Mouse (Mus musculus) megakaryocyte, embryonic 14.5 days (primary cell): Measurements from ENCODE around the gene Hdgfl3. TPM values are rescaled to one million over a fixed set of nuclear protein-coding genes. Genes with fewer than 3 reads are reported as not detected.

Source experiments
- H3K27me3 ChIP-seq: replicated peaks from 2 replicates; pipeline ENCODE3; 2012; ENCODE audit warnings: inconsistent platforms
- H3K36me3 ChIP-seq: replicated peaks from 2 replicates; pipeline ENCODE3; 2012; ENCODE audit warnings: low read length, inconsistent platforms, mixed read lengths
- H3K4me1 ChIP-seq: 2 replicates; pipeline ENCODE4 v1.6.1; 2012; ENCODE audit warnings: inconsistent platforms
- H3K4me3 ChIP-seq: replicated peaks from 2 replicates; pipeline ENCODE3; 2012; ENCODE audit warnings: moderate library complexity, mild to moderate bottlenecking, inconsistent platforms
- H3K9me3 ChIP-seq: 2 replicates; pipeline ENCODE4 v1.6.1; 2012; ENCODE audit warnings: inconsistent platforms
- FLI1 ChIP-seq: IDR thresholded peaks from 2 replicates; pipeline ENCODE4 v1.6.1; 2012; ENCODE audit warnings: low read length, inconsistent platforms, mixed read lengths
- GATA1 ChIP-seq: IDR thresholded peaks from 3 replicates; pipeline ENCODE4 v1.6.1; 2012; ENCODE audit warnings: mixed read lengths, low read length, inconsistent platforms, borderline replicate concordance
- polyA plus RNA-seq: library from polyadenylated mRNA; stranded (reverse); fragments of >175 nt; gene quantifications from 2 replicates; pipeline ENCODE4 v1.2.3, GENCODE M21; 2012; ENCODE audit warnings: low replicate concordance; ENCODE audit not compliant: insufficient read depth

Hdgfl3 gene
- polyA plus RNA-seq, 1 experiment: not detected

GRCm38 (mm10) chr7:81860071-81860470 is 74.2 kb downstream of the Hdgfl3 start:
- Histone ChIP-seq H3K4me3 (peak overlapping the region; percentile 92), H3K4me1 (peaks cover 73% of the 10 kb centered on the region), H3K9me3 (no peaks in the 10 kb centered on the region), H3K36me3 (peaks cover 4% of the 10 kb centered on the region), H3K27me3 (peaks cover 54% of the 10 kb centered on the region)
- TF ChIP-seq GATA1: no peak
- no peak for TF ChIP-seq FLI1

- Histone ChIP-seq H3K27me3 (peaks cover 54% of the 10 kb centered on the region), H3K9me3 (no peaks in the 10 kb centered on the region), H3K36me3 (no peaks in the 10 kb centered on the region), H3K4me1 (peaks cover 75% of the 10 kb centered on the region), H3K4me3 (peak within 1 kb of the TSS; percentile 92)
- TF ChIP-seq GATA1: no peak
- no peak for TF ChIP-seq FLI1
Observed at GRCm38 (mm10) chr7:81858968-81859721, 75.1 kb downstream of the Hdgfl3 start, which contains the start of gene Tm6sf1. TSS of gene Tm6sf1 (plus strand) at chr7:81859001.

DNA sequence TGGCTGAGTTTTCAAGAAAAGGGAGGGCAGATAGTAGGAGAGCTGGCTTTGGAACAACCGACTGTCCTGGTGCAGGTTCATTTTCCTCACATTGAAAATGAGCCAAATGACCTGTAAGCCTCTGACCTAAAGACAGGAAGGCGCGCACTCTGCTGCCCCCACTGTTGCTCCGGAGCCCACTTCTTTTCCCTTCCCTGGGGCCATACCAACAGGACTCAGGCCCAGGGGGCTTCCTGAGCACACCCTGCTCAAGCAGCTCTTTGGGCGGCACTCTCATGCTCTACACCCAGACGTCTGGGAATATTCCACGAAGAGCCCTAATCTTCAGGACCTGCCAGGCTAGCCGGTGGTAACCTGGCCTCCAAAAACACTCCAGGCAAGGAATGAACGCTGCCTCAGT is 76.0 kb downstream of the Hdgfl3 start:
- Histone ChIP-seq H3K9me3 (no peaks in the 10 kb centered on the region), H3K27me3 (peaks cover 54% of the 10 kb centered on the region), H3K36me3 (no peaks in the 10 kb centered on the region), H3K4me3 (peak overlapping the region; percentile 92), H3K4me1 (peaks cover 70% of the 10 kb centered on the region)
- TF ChIP-seq GATA1 (no peak), FLI1 (no peak)

- TF ChIP-seq GATA1 (no peak), FLI1 (no peak)
- H3K4me1 ChIP-seq: peaks cover 50% of the 10 kb centered on the region
- peaks cover 48% of the 10 kb centered on the region for H3K27me3 ChIP-seq
- H3K9me3 ChIP-seq: no peaks in the 10 kb centered on the region
- no peaks in the 10 kb centered on the region for H3K36me3 ChIP-seq
- H3K4me3 ChIP-seq: peak overlapping the region; percentile 25
Observed at GRCm38 (mm10) chr7:81856221-81856620, 78.1 kb downstream of the Hdgfl3 start.

DNA sequence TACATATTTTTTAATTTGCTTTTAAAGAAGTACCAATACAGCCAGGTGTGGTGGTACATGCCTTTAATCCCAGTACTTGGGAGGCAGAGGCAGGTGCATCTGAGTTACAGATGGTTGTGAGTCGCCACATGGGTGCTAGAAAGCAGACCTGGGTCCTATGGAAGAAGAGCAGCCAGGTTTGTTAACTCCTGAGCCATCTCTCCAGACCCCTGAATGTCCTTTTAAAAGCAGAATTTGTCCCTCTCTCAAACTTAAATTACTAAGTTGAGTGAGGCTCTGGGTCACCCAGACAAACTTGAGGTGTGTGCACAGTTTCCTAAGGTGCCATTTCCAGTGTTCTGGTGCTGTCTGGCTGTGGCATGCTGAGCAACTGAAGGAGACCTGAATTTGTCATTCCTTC is 78.6 kb downstream of the Hdgfl3 start, which contains the start of gene Gm10160:
Gene Gm10160 (minus strand): TSS at position 101 of the 400 bp plus-strand sequence.
- peaks cover 45% of the 10 kb centered on the region for H3K4me1 ChIP-seq
- no peaks in the 10 kb centered on the region for H3K9me3 ChIP-seq
- no peak for TF ChIP-seq FLI1
- no peak for TF ChIP-seq GATA1
- H3K4me3 ChIP-seq: peak within 1 kb of the TSS; percentile 25
- peaks cover 48% of the 10 kb centered on the region for H3K27me3 ChIP-seq
- no peaks in the 10 kb centered on the region for H3K36me3 ChIP-seq

DNA sequence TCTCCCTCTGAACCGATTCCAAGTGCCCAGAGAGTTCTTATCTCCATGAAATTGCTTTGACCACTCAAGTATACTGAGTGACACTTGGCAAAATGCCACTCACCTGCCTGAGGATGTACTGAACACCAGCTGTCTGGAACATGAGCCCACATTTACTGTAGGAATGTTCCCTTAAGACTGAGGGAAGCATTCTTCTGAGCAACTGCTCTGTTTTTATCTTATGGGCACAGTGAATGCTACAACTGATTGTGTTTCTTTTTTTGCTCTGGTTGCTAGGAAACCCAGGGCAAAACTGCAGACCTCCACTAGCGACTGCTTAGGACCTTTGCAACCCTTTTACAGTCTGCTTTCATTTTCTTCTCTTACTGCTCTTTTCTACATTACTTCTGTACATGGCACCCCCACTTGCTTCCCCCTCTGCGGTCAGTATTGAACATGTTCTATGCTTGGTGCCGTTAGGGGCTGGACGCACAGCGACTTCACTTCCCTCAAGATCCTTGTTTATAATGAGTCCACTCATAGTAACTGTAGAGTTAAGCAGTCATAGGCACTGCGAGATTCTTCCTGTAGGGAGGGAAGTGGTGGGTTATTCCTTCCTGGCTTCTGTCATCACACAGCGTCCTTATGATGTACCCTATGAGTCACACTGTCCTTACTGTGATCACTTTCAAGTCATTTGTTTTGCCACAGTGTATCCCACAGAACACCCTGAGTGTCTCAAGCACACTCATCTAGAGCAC is 79.5 kb downstream of the Hdgfl3 start:
- TF ChIP-seq GATA1 (no peak), FLI1 (no peak)
- H3K36me3 ChIP-seq: no peaks in the 10 kb centered on the region
- peak overlapping the region; percentile 51 for H3K4me3 ChIP-seq
- no peaks in the 10 kb centered on the region for H3K9me3 ChIP-seq
- H3K4me1 ChIP-seq: peaks cover 42% of the 10 kb centered on the region
- H3K27me3 ChIP-seq: peaks cover 42% of the 10 kb centered on the region

DNA sequence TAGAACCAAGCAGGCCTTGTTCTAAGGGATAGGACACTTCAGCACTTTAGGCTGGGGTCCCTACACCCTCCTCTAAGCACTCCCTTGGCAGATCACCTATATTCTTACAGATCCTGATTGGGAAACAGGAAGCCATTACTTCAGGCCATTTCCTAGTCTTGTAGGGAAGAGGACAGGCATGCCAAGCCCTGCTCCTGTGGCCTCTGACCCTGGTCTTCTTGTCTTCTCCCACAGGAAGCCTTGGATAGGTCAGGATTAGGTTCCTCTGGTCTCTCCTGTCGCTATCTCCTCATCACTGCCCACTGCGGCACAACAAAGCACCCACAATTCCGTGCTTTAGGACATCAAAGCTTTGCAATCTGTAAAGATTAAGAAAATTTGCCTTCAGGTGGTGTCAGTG is 82.6 kb downstream of the Hdgfl3 start:
- H3K27me3 ChIP-seq: peaks cover 20% of the 10 kb centered on the region

GRCm38 (mm10) chr7:81850171-81850570 is 84.1 kb downstream of the Hdgfl3 start:
- TF ChIP-seq FLI1 (no peak), GATA1 (no peak)
- H3K4me3 ChIP-seq: no peak overlapping the region
- H3K36me3 ChIP-seq: no peaks in the 10 kb centered on the region
- H3K4me1 ChIP-seq: peaks cover 24% of the 10 kb centered on the region
- peaks cover 10% of the 10 kb centered on the region for H3K27me3 ChIP-seq
- H3K9me3 ChIP-seq: peaks cover 6% of the 10 kb centered on the region; the same call in 1 of the 2 replicates

More for the DNA sequence above, 82.6 kb downstream of the Hdgfl3 start:
- Histone ChIP-seq H3K9me3 (peaks cover 6% of the 10 kb centered on the region; the same call in 1 of the 2 replicates), H3K4me3 (no peak overlapping the region), H3K4me1 (peaks cover 30% of the 10 kb centered on the region), H3K36me3 (no peaks in the 10 kb centered on the region)
- TF ChIP-seq FLI1 (no peak), GATA1 (no peak)

- H3K36me3 ChIP-seq: no peaks in the 10 kb centered on the region
- no peak overlapping the region for H3K4me3 ChIP-seq
- H3K4me1 ChIP-seq: peaks cover 19% of the 10 kb centered on the region
- H3K27me3 ChIP-seq: peaks cover 10% of the 10 kb centered on the region
- H3K9me3 ChIP-seq: peaks cover 6% of the 10 kb centered on the region; the same call in 1 of the 2 replicates
- TF ChIP-seq GATA1 (no peak), FLI1 (no peak)
Observed at GRCm38 (mm10) chr7:81849633-81850032, 84.6 kb downstream of the Hdgfl3 start.
